Mouse (Mus musculus): ENCODE data around the gene Rgs3.

The Rgs3 gene

DNA sequence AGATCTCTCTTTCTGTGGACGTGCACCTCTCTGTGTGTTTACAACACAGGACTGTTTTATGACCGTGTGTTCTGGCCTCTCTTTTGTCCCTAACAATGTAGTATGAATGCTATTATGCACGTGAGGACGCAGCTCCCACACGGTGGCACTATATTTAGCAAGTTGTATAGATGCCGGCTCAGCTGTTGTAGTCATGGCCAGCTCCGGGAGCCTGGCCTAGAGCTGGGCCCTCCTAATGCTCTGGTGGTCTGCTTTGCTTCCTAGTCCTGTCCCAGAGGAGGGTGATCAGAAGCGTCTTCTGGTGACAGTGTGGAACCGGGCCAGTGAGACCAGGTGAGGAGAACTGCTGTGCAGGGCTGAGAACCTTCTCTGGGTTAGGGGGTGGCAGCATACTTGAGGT, 47.7 kb downstream of the Rgs3 start:
- no peak for DNase-seq

DNA sequence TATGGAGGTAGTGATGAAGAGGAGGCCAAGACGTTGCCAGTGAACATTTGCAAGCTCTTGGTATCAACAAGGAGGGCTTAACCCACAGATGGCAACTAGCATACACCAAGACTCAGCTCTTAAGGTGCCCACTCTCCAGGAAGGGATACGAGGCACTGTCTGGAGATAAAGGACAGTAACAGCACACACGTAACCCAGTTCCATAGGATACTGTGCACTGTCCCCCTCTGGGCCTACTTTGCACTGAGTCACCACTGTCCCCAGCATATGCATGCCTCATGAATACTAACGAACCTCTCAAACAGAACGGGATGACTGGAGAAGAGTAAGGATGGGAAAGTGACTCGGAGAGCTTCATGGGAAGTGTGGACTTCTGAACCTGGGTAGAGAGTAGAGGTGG, 48.2 kb downstream of the Rgs3 start:
- no peak for DNase-seq

DNA sequence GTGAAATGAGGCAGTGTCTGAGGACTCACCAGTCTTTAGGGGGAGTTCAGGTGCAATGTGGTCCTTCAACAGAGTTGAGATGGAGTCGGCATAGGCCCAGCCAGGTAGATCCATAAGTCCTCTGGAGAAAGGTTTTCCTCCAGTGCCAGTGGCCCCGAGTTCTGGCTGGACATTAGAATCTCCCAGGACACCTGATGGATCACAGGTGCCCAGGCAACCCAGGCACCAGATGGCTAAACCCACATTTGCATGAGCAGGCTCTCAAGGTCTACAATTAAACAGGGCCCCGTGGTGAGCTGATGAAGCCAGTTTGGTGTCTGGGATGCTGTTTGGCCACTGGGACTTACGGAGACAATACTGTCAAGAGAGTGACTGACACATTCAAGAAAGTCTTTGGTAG, 49.7 kb downstream of the Rgs3 start:
- DNase-seq, result peak; percentile 58

DNA sequence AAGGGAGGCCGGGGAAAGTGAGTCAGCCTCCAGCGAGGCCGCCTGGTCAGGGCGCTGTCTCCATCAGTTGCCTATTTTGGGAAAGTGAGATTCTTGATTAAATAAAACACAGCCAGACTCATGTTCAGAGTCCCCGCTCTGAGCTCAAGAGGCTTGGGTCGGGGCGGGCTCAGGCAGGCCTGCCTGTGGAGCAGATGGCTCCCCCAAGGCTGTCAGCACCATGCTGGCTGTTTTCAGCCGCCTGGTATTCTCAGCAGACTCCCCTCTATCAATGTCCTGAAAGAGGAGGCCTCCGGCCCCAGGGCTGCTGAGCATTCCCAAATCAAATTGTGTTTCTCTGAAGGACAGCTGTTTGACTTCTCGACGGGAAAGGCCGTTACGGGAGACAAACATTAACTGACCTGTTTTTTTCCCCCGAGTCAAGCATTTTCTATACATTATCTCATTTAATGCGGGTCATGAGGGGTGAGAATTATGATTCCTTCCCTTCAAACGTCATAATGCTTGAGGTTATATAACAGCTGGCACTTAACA, 50.6 kb downstream of the Rgs3 start:
- peak; percentile 61 for DNase-seq

DNA sequence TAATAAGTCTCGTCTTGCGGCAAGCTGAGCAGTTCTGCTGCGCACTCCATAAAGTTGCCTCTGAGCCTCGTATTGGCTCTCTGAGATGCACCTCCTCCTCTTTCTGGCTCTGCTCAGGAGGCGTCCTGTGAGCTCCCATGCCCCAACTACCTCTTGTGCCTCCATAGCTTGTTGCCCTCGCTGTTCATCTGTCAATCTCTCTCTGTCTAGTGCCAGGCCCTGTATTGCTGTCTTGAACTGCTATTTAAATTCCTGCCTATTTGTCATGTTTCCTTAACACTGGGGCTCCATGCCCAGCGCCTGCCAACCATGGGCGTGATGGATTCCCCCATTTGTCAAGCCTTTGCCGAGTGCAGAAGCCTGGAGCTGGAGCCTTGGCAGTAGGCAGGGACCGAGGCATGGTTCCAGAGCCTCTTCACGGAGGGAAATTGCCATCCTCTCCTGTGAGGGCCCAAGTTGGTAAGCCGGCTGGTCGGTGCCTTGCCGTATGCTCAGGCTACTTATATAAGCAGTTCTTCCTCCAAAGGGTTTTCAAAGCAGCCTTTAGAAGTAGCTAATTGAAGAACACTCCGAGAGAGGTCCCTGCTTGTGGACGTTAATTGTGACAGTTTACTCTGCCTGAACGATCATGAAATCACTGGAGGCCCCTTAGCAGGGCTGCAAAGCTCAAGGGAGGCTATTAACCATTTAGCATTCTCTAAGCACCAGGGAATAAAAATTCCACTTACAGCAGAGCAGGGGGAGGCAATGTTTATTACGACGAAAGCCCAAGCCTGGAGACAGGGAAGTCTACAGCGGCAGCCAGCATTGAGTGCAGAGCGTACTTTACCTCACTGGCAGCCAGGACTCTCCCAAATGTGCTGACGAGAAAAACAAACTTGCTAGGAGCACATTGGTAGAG, 53.2 kb downstream of the Rgs3 start:
- DNase-seq, result peak; percentile 95

DNA sequence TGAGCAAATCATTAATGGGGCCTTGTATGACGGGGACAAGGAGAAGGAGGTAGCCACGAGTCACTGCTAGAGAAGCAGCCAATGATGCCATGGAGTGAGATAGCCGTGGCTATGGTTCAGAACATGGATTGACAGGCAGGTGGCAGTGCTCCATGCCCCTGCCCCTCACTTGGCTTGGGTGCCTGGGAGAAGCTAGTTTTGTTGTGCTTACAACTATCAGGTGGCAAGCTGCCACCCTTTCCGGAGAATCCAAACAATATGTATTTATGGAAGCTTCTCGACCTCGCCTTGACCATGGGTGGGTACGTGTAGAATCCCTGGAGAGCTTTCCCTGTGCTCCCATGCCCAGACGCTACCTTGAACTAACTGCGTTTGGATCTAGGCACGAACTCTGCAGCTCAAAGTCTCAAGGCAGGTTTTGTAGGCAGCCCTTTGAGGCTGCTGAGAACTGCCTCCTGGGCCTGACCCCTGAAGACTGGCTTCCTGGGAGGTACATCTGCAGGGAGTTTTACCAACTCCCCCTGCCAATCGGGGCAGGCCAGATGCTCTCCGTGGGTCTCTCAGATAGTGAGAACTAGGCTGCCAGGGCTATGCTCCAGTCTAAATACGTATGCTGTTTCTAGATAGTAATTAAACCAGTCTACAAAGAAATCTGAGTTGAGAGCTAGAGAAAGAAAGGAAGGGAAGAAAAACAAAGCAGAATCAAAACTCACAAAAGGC, 54.2 kb downstream of the Rgs3 start:
- peak; percentile 58 for DNase-seq

DNA sequence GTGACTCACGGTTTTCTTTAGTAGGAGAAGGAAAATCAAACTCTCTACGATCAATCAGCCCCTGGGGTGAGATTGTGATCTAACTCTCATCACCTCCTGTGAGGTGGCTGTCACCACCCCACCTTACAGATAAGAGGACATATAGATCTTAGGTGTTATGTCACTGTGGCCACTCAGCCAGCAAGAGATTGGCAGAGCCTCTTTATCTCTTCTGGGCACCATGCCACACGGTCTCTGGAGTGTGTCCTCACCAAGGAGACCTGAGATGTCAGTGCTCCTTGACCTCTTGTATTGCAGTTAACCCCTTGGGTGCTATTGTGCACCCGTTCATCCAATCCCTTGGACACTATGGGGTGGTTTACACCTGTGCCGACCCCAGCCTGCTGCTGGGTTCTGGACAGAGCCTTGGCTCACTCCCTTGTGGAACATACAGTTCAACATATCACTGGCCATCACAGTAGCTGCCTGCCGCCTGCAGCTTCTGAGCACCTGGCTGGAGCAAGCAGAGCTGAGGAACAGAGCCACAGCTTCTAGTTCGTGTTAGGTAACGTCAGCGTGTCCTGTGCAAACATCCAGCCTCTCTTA, 58.3 kb downstream of the Rgs3 start:
- DNase-seq, result no peak

DNA sequence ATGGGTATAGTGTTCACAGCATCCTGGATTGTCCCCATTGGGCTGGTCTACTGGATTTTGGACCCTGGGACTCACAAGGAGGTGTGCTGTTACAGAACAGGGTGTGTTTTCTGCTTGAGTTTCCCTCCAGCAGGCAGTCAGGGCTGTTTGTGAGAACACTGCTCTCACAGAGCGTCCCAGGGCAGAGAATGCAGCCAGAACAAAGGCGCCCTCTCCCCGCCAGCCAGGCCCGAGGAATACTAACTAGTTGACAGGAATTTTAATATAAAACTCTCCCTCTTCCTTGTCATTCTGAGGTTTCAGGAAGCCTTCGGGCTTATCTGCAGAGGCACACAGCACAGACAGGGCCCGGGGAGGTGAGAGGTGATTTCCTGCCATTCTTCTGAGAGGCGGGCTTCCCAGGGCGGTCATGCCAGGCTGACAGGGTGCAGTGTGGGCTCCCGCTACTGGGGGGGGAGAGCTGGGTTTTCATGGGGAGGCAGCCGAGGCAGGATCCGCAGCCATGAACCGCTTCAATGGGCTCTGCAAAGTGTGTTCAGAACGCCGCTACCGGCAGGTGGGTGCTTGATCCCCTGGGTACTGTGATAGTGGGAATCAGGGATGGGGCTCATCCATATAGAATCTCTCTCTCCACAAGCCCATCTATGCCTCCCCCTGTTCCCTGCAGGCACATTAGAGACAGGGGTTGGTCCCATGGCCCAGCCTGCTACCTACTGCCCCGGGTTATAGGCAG, 59.8 kb downstream of the Rgs3 start:
- DNase-seq, result no peak

DNA sequence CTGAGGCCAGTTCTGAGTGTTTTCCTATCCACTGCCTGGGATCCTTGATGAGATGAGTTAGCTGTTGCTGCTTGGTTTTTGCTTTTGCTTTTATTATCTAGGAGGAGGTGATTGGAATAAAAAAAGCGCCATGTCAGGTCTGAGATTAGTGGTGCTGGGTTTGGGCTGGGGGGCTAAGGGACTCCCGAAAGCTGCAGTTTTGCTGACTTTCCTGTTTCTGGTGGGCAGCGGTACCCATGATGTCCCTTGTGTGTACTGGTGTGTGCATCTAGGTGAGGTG, 60.3 kb downstream of the Rgs3 start:
- no peak for DNase-seq

DNA sequence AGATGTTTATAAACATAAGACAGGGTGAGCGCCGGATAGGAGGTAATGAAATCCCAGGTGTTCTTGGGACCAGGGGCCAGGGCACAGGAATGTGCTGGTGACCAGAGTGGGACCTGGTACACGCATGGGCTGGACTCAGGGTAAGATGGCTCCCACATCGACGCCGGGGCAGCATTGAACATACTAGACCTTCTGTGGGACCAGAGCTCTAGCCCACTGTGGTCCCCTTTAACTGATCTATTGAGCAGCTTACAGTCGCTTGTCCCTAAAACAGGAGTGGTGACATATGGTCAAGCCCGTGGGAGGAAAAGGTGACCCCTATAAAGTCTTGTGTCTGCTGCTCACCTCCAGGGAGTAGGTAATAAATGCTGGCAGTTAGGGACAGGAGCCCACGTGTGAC, 61.5 kb downstream of the Rgs3 start:
- DNase-seq, result no peak

DNA sequence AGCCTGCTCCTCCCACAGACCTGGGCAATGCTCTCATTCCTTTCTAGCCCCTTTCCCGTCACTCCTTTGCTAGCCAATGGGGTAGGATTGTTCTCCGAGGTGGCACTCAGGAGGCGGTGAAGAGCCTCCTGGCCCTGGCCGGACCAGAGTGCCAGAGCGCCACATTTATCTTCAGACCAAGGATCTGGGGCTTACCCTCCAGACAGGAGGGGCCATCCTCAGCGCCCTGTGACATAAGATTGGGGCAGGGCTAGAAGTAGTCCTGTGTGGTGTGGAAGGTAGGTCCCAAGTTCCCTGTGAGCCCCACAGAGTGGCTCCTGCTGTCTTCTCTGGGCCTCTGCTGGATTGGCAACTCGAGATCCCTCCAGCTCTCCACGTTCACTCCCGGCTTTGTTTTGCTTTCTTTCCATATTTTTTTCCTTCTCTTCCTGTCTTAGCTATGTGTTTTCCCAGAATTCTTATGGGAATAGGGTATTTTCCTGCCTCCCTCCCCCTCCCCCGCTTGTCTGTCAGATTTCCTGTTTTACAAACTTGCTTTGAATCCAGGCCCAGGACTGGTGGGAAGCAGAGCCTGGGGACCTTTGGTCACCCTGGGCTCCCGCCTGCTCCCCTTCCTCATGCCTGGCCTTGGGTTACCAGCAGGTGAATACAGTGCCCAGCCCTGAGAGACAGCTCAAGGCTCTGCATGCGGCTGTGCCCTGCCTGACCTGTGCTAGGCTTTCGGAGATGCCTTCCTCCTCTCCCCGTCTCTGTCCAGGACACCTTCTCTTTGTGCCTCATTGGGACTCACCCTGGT, 62.4 kb downstream of the Rgs3 start:
- no peak for DNase-seq

DNA sequence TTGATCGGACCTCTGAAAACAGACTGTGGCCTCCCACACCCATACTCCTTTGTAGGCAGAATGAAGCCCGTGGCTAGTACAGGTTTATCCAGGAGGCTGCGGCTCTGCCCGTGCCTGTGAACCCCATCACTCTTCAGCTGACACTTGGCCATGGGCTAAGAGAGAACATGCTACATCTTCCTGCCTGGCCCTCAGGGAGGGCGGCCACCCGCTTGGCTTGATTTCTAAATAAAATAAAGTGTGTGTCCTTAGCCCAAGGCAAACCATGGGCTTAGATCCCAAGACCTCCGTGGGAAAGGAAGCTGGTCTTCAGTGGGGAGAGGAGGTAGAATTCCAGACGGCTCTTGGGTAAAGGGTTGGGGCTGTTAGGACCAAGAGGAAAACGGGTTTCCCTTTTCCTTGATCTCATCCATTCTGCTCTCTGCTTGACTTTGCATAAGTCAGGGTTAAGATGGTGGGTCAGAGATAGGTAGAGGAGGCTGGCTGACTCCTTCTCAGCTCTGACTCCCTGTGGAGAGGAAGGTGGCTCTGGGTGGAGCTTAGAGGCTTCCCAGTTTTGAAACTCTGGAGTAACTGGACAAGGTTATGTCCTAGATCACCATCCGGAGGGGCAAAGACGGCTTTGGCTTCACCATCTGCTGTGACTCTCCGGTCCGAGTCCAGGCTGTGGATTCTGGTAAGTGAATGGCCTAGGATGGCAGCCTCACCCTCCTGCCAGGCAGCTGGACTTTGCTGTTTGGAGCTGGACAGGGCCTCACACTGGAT, 63.8 kb downstream of the Rgs3 start:
- DNase-seq, result no peak

DNA sequence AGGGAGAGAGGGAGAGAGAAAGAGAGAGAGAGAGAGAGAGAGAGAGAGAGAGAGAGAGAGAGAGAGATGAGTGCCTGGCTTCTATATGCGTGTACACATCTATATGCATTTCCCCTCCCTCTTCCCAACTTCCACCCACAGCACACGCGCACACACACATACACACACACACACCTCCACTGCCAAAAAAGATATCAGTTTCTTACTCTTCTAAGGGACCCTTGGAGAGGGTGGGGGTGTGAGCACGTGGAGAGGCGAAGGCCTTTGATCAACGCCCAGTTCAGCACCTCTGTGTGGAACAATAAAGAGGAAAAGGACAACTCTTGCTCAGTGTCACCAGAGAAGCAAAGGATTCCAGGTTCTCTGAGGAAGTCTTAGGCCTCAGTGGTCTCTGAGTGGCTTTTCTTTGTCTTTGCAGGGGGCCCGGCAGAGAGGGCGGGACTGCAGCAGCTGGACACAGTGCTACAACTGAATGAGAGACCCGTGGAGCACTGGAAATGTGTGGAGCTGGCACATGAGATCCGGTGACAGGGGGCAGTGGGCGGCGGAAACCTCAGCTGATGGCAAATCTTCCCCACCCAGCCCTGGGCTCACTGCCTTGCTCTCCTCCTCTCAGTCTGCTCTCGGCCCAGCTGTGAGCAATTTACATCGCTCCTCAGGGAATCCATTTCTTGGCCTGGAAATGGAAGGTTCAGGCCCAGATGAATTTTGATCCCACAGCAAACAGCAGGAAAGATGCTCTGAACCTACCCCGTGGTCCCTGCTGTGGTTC, 65.2 kb downstream of the Rgs3 start:
- no peak for DNase-seq

DNA sequence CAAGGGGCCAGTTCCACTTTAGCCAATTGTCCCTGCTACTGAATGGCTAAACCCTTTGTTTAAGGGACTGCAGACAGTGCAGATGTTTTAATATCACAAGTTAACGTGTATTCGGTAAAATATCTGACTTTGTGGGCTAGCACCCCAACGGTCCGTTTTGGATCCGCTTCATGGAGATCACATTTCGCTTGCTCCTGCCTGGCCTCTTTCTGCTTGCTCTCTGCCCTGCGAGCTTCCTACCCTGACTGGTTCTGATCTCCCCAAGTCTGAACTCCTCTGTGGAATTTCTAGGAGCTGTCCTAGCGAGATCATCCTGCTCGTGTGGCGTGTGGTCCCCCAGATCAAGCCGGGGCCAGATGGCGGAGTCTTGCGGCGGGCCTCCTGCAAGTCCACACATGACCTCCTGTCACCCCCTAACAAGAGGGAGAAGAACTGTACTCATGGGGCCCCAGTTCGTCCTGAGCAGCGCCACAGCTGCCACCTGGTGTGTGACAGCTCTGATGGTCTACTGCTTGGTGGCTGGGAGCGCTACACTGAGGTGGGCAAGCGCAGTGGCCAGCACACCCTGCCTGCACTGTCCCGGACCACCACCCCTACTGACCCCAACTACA, 65.9 kb downstream of the Rgs3 start:
- no peak for DNase-seq

DNA sequence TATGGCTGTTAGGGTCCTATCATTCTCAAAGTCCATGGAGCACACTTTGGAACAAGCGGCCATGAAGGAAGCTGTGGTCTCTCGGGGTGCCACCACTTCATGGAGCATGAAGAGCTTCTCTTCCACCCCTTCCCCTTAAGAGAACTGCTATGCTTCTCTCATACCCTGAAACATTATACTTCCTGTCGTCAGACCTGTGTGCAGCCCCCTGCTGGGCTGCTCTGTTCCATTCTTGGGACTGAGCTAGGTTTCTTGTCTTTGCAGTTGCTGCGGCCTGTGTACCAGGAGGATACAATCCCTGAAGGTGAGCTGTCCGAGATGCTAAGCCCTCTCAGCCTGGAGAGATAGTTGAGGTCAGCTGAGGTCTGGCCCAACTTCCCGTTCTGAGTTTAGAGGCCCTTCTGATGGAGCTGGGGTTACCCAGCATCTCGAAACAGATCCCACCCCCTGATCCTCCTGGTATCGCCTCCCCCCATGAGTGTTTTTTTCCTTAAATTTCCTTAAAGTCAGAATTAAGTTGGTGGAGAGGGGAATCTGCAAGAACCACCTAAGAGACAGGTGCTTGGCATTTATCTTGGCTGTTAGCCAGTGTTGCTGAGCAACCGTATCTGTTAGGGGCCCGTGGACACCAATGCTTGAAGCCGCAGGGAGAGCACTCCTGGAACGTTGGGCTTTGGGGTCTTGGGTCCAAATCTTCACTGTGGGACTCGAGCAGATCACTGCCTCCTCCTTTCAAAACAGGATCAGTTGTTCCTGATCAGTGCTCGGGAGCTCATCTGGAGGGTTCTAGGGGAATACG, 66.8 kb downstream of the Rgs3 start:
- no peak for DNase-seq

DNA sequence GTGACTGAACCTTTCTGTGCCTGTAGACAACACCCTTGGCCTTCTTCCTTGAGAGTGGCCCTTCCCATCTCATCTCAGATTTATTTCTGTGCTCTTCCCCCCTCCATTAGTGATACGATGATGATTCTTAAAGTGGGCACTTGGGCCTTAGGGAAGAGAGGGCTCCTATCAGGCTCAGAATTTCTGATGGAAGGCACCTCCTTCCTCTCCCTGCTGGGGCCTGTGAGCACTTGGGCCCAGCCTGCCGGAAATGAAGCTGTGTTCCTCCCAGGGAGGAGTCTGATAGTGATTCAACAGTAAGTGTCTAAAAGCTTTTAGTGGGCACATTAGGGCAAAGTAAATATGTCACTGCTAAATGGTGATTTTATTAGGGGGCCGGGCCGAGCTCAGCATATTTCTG, 67.7 kb downstream of the Rgs3 start:
- no peak for DNase-seq

DNA sequence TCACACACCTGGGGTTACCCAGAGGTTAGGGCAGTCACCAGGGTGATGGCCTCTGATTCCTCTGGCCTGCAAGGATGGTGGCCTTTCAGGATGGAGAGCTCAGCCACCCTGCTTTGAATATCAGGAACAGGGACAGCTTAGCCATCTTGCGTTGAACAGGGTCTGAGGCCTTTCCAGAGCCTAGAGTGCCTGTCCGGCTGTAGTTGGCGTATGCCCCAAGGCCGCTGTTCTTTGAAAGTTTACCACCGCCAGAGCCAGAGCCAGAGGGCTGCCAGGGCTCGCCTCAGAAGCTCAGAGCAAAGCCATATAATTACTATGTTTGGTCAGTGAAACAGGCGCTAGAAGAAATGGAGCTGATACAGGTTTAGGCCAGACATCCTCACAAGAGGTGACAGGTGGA, 68.9 kb downstream of the Rgs3 start:
- no peak for DNase-seq

DNA sequence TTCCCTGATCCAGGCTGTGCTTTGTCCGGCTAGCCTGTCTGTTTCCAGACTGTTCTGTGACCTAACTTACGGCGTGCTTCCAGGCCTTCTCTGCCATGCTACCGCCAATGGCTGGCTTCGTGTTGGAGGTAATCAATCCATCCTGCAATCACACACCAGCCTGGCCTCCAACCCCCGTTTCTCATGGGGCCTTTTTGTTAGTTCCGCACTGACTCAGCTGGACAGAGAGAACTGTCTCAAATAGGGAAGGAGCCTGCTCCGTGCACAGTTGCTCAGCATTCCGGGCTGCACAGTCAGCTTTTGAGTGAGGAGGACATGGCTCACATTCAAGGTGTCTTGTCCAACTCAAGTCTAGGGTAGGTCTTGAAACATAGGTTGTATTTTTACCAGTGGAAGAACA, 69.8 kb downstream of the Rgs3 start:
- DNase-seq, result no peak

DNA sequence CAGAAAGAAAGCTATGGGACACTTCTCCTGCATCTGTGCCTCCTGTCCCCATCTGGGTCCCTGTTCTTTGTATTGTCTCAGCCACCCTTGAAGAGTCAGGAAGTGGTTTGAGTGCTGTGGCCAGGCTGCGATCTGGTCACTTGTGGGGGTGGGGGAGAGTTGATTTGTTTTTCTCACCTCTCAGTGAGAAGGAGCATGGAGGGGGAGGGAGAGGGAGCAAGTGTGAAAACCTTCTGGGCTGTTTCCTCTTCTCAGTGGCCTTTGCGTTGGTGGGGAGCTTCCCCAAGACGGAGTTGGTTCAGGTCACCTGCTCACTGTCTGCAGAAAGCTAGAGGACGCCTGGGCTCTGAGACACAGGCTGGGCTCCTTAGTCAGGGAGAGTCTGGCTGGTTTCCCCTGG, 70.3 kb downstream of the Rgs3 start:
- no peak for DNase-seq

DNA sequence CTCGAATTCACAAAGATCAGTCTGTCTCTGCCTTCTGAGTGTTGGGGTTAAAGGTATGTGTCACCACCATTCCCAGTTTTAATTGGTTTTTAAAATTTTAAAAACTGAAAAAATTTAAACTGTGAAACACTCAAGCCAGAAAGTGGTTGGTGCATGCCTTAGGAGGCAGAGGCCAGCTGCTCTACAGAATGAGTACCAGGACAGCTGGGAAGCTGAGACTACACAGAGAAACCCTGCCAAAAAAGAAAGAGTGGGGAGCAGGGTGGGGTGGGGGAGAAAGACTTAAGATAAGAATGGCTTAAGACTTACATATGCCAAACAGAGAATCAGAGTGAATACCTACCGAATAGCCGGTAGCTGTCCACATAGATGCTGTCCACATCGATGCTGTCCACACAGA, 73.6 kb downstream of the Rgs3 start:
- DNase-seq, result no peak
